Mouse (Mus musculus) thymus, adult 2 months (tissue): ENCODE data around the gene Ggta1. TPM values are rescaled to one million over a fixed set of nuclear protein-coding genes. Genes with fewer than 3 reads are reported as not detected.

ENCODE experiments used
- DNase-seq: peaks from one replicate; pipeline ENCODE4 v3.0.0; 2021
- H3K27ac ChIP-seq: fragments of 200-500 bp; 2 replicates; pipeline ENCODE4 v1.5.1; 2012; ENCODE audit warnings: low read length, control low read depth; ENCODE audit not compliant: control insufficient read depth, insufficient read depth
- H3K27me3 ChIP-seq: fragments of 200-500 bp; 2 replicates; pipeline ENCODE4 v1.6.1; 2012; ENCODE audit warnings: mild to moderate bottlenecking, low read length, moderate library complexity, mixed read lengths; ENCODE audit not compliant: control insufficient read depth, insufficient read depth
- H3K36me3 ChIP-seq: fragments of 200-500 bp; 2 replicates; pipeline ENCODE4 v1.6.1; 2012; ENCODE audit warnings: mild to moderate bottlenecking, low read length, moderate library complexity; ENCODE audit not compliant: control insufficient read depth, insufficient read depth
- H3K4me1 ChIP-seq: fragments of 200-500 bp; replicated peaks from 2 replicates; pipeline ENCODE4 v1.6.1; 2012; ENCODE audit warnings: low read length; ENCODE audit not compliant: control insufficient read depth, insufficient read depth
- H3K4me3 ChIP-seq: fragments of 200-500 bp; 2 replicates; pipeline ENCODE4 v1.5.1; 2012; ENCODE audit warnings: mild to moderate bottlenecking, low read length, control low read depth, moderate library complexity; ENCODE audit not compliant: control insufficient read depth, insufficient read depth
- CTCF ChIP-seq: fragments of 200-500 bp; IDR thresholded peaks from 2 replicates; pipeline ENCODE4 v1.5.1; 2012; ENCODE audit warnings: mild to moderate bottlenecking, control low read depth, low read length, moderate library complexity, borderline replicate concordance; ENCODE audit not compliant: control insufficient read depth, poor library complexity, insufficient read depth; ENCODE audit errors: extremely low read depth
- POLR2A ChIP-seq: fragments of 200-500 bp; IDR thresholded peaks from 2 replicates; pipeline ENCODE4 v1.6.1; 2012; ENCODE audit warnings: mild to moderate bottlenecking, low read length, control low read depth, moderate library complexity; ENCODE audit not compliant: control insufficient read depth, poor library complexity, insufficient read depth; ENCODE audit errors: extremely low read depth
- WGBS: fragments of 180-500 bp; shearing (Covaris S2); methylation state at CpG from one replicate; pipeline ENCODE4 v1.1.7; 2018; 5-methylcytosine and 5-hydroxymethylcytosine counted together
- polyA plus RNA-seq: library from polyadenylated mRNA; depleted of rRNA; stranded (reverse); fragments of >200 nt; gene quantifications from 2 replicates; pipeline ENCODE4 v1.2.3, GENCODE M21; 2012

Ggta1 gene
- polyA plus RNA-seq, 1 experiment, result 22.4 TPM

DNA sequence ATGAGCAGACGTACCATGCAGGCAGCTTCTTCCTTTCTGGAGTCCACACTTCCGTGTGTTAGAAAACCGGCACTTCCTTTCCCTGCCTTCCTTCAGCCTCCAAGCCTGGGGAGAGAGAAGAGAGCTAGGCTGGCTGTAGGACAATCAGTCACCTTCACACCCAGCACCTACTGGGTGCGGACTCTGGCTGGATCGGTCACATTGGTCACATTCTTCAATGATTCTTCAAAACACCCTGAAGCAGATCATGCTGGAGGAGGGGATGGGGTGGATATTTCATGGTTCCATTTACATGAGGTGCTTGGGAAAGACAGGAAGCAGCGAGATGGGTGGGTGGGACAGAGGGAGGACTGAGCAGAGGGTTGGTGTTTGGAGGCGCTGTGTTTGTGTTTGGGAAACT lies 30.5 kb upstream of the Ggta1 start:
- WGBS, result 81% methylated on average over 7 of the region's 7 CpGs

DNA sequence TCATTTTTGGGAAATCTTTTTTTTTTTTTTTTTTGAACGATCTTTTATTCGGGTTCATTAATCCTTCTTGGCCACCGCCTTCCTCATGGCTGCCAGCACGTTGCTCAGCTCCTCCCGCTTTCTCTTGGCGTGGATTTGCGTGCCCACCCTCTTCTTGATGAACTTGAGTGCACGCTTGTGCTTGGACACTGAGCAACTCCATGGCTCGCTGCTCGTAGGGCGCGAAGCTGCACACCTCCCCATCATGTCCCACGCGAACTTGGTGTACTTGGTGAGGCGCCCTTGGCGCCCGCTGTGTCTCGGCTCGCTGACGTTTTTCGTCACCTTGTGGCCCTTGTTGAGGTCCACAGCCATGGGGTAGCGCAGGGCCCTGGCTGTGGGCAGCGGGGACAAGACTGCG lies 28.1 kb upstream of the Ggta1 start:
- WGBS, result 95% methylated on average over 24 of the region's 24 CpGs
- peaks cover 36% of the 10 kb centered on the region for H3K4me1 ChIP-seq

More for the DNA sequence above, 30.5 kb upstream of the Ggta1 start:
- TF ChIP-seq CTCF (no peak), POLR2A (no peak)
- no peak for DNase-seq
- peaks cover 53% of the 10 kb centered on the region for H3K4me1 ChIP-seq
- no peaks in the 10 kb centered on the region for H3K27me3 ChIP-seq
- H3K27ac ChIP-seq, result no peak overlapping the region
- H3K4me3 ChIP-seq, result no peak overlapping the region
- H3K36me3 ChIP-seq, result no peaks in the 10 kb centered on the region

DNA sequence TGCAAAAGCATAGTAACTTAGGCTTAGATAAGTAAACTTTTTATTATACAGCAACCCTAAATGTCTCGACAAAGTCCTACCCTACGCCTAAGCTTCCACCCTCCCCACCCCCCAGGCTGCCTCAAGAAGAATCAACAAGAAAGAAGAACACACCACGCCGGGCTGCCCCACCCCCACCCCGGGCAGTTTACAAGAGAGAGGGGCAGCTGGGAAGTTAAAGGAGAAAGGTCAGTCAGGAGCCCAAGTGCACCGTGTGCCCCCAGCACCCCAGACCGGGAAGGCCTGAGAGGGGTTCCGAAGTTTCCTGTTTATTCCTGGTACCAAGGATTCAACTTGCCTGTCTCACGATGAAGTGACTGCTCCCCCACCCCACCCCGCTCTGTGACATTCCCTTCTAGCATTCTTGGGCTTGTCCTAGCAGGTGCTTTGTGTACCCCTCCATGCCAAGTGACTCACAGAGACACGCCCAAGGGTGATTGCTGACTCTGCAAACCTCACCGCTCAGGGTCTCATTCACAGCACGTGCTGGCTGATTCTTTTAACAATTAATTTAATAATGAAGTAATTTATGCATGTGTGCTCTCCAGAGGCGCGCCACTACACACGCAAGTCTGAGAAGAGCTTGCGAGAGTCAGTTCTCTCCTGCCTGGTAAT lies 27.6 kb upstream of the Ggta1 start:
- DNase-seq, result no peak
- H3K36me3 ChIP-seq, result no peaks in the 10 kb centered on the region
- H3K27me3 ChIP-seq, result no peaks in the 10 kb centered on the region
- TF ChIP-seq POLR2A (no peak), CTCF (no peak)
- no peak overlapping the region for H3K27ac ChIP-seq
- no peak overlapping the region for H3K4me3 ChIP-seq
- 71% methylated on average over 17 of the region's 17 CpGs for WGBS
- H3K4me1 ChIP-seq, result peaks cover 33% of the 10 kb centered on the region

More for the DNA sequence above, 28.1 kb upstream of the Ggta1 start:
- Histone ChIP-seq H3K27me3 (no peaks in the 10 kb centered on the region), H3K36me3 (no peaks in the 10 kb centered on the region), H3K4me3 (no peak overlapping the region), H3K27ac (no peak overlapping the region)
- no peak for DNase-seq
- no peak for TF ChIP-seq POLR2A
- TF ChIP-seq CTCF, result no peak

DNA sequence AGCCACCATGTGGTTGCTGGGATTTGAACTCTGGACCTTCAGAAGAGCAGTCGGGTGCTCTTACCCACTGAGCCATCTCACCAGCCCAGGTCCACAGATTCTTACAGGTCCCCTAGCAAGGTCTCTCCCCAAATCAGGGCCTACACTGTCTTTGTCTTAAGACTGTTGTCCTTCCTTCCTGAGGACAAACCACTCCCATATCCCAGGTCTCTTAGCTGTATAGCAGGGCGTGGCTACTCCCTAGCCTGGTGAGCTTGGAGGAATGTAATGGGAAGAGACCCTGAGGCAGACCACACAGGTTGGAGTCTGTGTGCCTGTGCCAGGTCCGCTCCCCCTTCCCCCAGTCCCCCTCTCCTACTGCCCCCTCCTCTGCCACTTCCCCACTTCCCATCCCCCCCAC lies 24.7 kb upstream of the Ggta1 start:
- Histone ChIP-seq H3K27me3 (no peaks in the 10 kb centered on the region), H3K27ac (no peak overlapping the region), H3K4me1 (peaks cover 13% of the 10 kb centered on the region), H3K36me3 (no peaks in the 10 kb centered on the region), H3K4me3 (no peak overlapping the region)
- no peak for DNase-seq
- TF ChIP-seq CTCF (no peak), POLR2A (no peak)
- WGBS, result 97% methylated on average over 3 of the region's 3 CpGs

DNA sequence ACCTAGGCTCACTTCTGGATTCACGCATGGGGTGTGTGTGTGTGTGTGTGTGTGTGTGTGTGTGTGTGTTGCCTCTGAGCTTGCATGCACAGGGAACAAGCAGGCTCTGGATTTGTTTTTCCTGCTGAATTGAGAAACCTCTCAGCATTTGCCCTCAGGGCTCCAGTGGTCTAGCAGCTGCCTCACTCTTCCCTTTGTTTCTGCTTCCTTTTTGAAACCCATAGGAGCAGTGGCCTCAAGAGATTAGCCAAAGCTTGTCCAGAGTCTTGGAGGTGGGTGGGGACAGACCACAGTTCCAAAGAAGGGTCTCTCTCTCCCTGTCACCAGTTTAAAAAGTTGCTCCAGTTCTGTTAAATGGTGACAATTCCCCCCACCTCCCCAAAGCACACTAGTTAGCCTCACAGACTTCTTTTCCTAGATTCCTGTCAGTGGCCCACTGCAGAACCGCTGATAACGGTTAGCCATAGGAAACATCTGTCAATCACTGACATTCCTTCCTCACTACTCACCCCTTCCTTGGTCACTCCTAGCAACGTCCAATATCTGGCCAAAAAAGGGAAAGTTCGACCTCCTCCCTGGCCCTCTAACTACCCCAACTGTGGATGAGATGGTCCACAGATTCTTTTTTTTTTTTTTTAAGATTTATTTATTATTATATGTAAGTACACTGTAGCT lies 24.1 kb upstream of the Ggta1 start:
- no peak for TF ChIP-seq CTCF
- TF ChIP-seq POLR2A, result no peak
- no peak for DNase-seq
- no peak overlapping the region for H3K4me3 ChIP-seq
- WGBS, result 70% methylated on average over 5 of the region's 5 CpGs
- H3K27ac ChIP-seq, result no peak overlapping the region
- no peaks in the 10 kb centered on the region for H3K36me3 ChIP-seq
- peaks cover 13% of the 10 kb centered on the region for H3K4me1 ChIP-seq
- H3K27me3 ChIP-seq, result no peaks in the 10 kb centered on the region

DNA sequence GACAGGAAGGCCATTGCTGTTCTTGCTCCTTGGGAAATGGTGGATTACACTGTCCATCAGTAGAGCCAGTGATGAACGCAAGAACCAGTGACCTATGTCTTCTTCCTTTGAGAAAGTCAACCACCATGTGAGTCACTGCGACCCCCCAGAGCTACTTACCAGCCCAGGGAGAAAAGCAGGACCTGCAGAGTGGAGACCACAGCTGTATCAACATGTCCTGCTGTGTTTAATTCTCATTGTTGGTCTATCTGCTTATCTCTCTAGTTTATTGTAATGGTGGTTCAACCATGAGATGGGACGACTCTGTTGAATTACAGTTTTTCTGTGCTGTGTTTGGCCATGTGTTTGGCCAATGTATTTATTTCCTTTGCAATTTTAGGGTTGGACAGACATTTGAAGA lies 21.1 kb upstream of the Ggta1 start:
- TF ChIP-seq POLR2A, result no peak
- TF ChIP-seq CTCF, result no peak
- H3K4me1 ChIP-seq, result peaks cover 28% of the 10 kb centered on the region
- DNase-seq, result no peak
- WGBS, result over 99% methylated on average over 3 of the region's 3 CpGs
- H3K4me3 ChIP-seq, result no peak overlapping the region
- no peaks in the 10 kb centered on the region for H3K27me3 ChIP-seq
- no peaks in the 10 kb centered on the region for H3K36me3 ChIP-seq
- no peak overlapping the region for H3K27ac ChIP-seq
